Mouse (Mus musculus): ENCODE results near the gene Kcnc3. TPM values are rescaled to one million over a fixed set of nuclear protein-coding genes. Genes with fewer than 3 reads are reported as not detected.

The Kcnc3 gene
- polyA plus RNA-seq, 1 experiment from 2014 or later: 0.05 TPM

DNA sequence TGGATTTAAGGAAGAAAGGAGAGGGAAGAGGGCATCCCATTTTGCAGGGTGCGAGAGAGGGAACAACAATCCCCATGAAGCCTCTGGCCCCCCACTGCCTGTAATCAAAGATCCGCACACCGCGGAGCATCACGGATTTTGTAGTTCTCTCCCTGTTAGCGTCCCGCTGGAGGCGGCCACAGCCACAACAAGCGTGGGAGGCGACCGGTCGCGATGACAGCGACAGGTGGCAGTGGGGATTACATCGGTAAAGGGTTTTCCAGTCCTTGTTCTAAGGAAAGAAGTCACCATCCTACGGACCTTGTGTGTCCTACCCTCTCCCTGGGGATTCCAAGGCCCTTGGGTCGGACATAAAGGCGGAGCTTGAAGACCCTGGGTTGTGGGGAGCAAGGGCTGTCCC is 3.5 kb upstream of the Kcnc3 start:
- Histone ChIP-seq H3K4me1 (replicated peaks) (peaks cover 25% of the 10 kb centered on the region), H3K9ac (no peak overlapping the region), H3K4me2 (no peak overlapping the region), H3K36me3 (replicated peaks) (no peaks in the 10 kb centered on the region), H3K9me3 (replicated peaks) (no peaks in the 10 kb centered on the region), H3K27me3 (peaks cover 91% of the 10 kb centered on the region), H3K27ac (replicated peaks) (no peak overlapping the region), H3K4me3 (replicated peaks) (no peak overlapping the region)
- ATAC-seq (ENCODE audit: insufficient read depth): no peak
- WGBS (ENCODE audit: insufficient replicate concordance): 1% methylated on average over 18 of the region's 18 CpGs

- no peak for ATAC-seq (ENCODE audit: insufficient read depth)
- Histone ChIP-seq H3K9ac (no peak overlapping the region), H3K4me3 (replicated peaks) (no peak overlapping the region), H3K4me2 (no peak overlapping the region), H3K27me3 (peaks cover 92% of the 10 kb centered on the region), H3K27ac (replicated peaks) (no peak overlapping the region), H3K4me1 (replicated peaks) (peaks cover 25% of the 10 kb centered on the region), H3K36me3 (replicated peaks) (no peaks in the 10 kb centered on the region), H3K9me3 (replicated peaks) (no peaks in the 10 kb centered on the region)
- WGBS (ENCODE audit: insufficient replicate concordance): 29% methylated on average over 6 of the region's 6 CpGs
These were observed 2.8 kb upstream of the Kcnc3 start for GRCm38 (mm10) chr7:44587676-44588075.

DNA sequence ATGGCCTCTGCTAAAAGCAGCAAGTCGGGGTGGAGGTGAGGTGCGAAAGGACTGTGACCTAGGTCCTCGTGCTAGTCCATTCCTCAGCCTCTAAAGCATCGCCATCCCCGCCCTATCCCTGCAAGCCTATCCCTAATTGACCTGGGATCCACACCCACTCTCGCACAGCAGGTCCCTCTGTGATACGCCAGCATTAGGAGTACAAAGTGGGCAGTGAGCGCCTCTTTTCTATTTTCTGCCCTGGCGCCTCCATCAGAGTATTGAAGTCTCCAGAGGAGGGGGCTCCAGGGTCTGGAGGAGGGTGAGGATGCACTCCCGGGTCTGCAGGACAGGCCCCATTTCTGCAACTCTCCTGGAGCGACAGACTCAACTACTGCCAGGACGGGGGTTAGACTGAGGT is 2.1 kb upstream of the Kcnc3 start:
- H3K27me3 ChIP-seq: peaks cover 92% of the 10 kb centered on the region
- ATAC-seq (ENCODE audit: insufficient read depth): no peak
- H3K4me3 ChIP-seq (replicated peaks): no peak overlapping the region
- H3K36me3 ChIP-seq (replicated peaks): no peaks in the 10 kb centered on the region
- H3K4me1 ChIP-seq (replicated peaks): peaks cover 25% of the 10 kb centered on the region
- no peak overlapping the region for H3K27ac ChIP-seq (replicated peaks)
- no peaks in the 10 kb centered on the region for H3K9me3 ChIP-seq (replicated peaks)
- H3K4me2 ChIP-seq: peak overlapping the region; percentile 58; the same call in 1 of the 2 replicates
- no peak overlapping the region for H3K9ac ChIP-seq
- WGBS (ENCODE audit: insufficient replicate concordance): 4% methylated on average over 12 of the region's 12 CpGs

- 2% methylated on average over 33 of the region's 33 CpGs for WGBS (ENCODE audit: insufficient replicate concordance)
- Histone ChIP-seq H3K4me3 (replicated peaks) (peak overlapping the region; percentile 42), H3K4me1 (replicated peaks) (peaks cover 25% of the 10 kb centered on the region), H3K9me3 (replicated peaks) (no peaks in the 10 kb centered on the region), H3K27me3 (peaks cover 100% of the 10 kb centered on the region), H3K27ac (replicated peaks) (no peak overlapping the region), H3K9ac (no peak overlapping the region), H3K36me3 (replicated peaks) (no peaks in the 10 kb centered on the region), H3K4me2 (peak overlapping the region; percentile 58)
- ATAC-seq (ENCODE audit: insufficient read depth): no peak
These were observed 1.3 kb upstream of the Kcnc3 start for GRCm38 (mm10) chr7:44589149-44589548.

- Histone ChIP-seq H3K9me3 (replicated peaks) (no peaks in the 10 kb centered on the region), H3K9ac (no peak overlapping the region), H3K4me3 (replicated peaks) (peak overlapping the region; percentile 15; the same call in 1 of the 2 replicates), H3K27ac (replicated peaks) (no peak overlapping the region), H3K4me1 (replicated peaks) (peaks cover 25% of the 10 kb centered on the region), H3K27me3 (peaks cover 94% of the 10 kb centered on the region), H3K36me3 (replicated peaks) (no peaks in the 10 kb centered on the region), H3K4me2 (peak overlapping the region; percentile 76)
- WGBS (ENCODE audit: insufficient replicate concordance): 5% methylated on average over 13 of the region's 13 CpGs
- ATAC-seq (ENCODE audit: insufficient read depth): no peak
These were observed 518 bp upstream of the Kcnc3 start for GRCm38 (mm10) chr7:44589946-44590345.

GRCm38 (mm10) chr7:44591348-44592116 is 1.1 kb downstream of the Kcnc3 start:
- H3K36me3 ChIP-seq (replicated peaks): no peaks in the 10 kb centered on the region
- H3K4me3 ChIP-seq (replicated peaks): peak overlapping the region; percentile 52
- H3K27me3 ChIP-seq: peaks cover 79% of the 10 kb centered on the region
- H3K4me1 ChIP-seq (replicated peaks): peaks cover 25% of the 10 kb centered on the region
- WGBS (ENCODE audit: insufficient replicate concordance): 1% methylated on average over 60 of the region's 60 CpGs
- peak overlapping the region; percentile 76 for H3K4me2 ChIP-seq
- H3K9me3 ChIP-seq (replicated peaks): no peaks in the 10 kb centered on the region
- H3K27ac ChIP-seq (replicated peaks): no peak overlapping the region
- no peak for ATAC-seq (ENCODE audit: insufficient read depth)
- H3K9ac ChIP-seq: no peak overlapping the region

GRCm38 (mm10) chr7:44593051-44593450 is 2.6 kb downstream of the Kcnc3 start:
- WGBS (ENCODE audit: insufficient replicate concordance): 5% methylated on average over 15 of the region's 15 CpGs
- no peak for ATAC-seq (ENCODE audit: insufficient read depth)
- Histone ChIP-seq H3K9me3 (replicated peaks) (no peaks in the 10 kb centered on the region), H3K4me2 (no peak overlapping the region), H3K9ac (no peak overlapping the region), H3K27ac (replicated peaks) (no peak overlapping the region), H3K36me3 (replicated peaks) (no peaks in the 10 kb centered on the region), H3K4me1 (replicated peaks) (peaks cover 25% of the 10 kb centered on the region), H3K27me3 (peaks cover 63% of the 10 kb centered on the region), H3K4me3 (replicated peaks) (no peak overlapping the region)

GRCm38 (mm10) chr7:44593775-44594174 is 3.3 kb downstream of the Kcnc3 start:
- peaks cover 56% of the 10 kb centered on the region for H3K27me3 ChIP-seq
- ATAC-seq (ENCODE audit: insufficient read depth): no peak

GRCm38 (mm10) chr7:44594291-44594690 is 3.8 kb downstream of the Kcnc3 start:
- H3K9me3 ChIP-seq (replicated peaks): no peaks in the 10 kb centered on the region
- no peaks in the 10 kb centered on the region for H3K36me3 ChIP-seq (replicated peaks)
- peaks cover 16% of the 10 kb centered on the region for H3K4me1 ChIP-seq (replicated peaks)
- no peak overlapping the region for H3K4me2 ChIP-seq
- no peak for ATAC-seq (ENCODE audit: insufficient read depth)
- H3K27me3 ChIP-seq: peaks cover 51% of the 10 kb centered on the region
- no peak overlapping the region for H3K27ac ChIP-seq (replicated peaks)
- 67% methylated on average over 6 of the region's 6 CpGs for WGBS (ENCODE audit: insufficient replicate concordance)
- H3K9ac ChIP-seq: no peak overlapping the region
- H3K4me3 ChIP-seq (replicated peaks): no peak overlapping the region

More at GRCm38 (mm10) chr7:44593775-44594174, 3.3 kb downstream of the Kcnc3 start:
- no peak overlapping the region for H3K4me3 ChIP-seq (replicated peaks)
- no peaks in the 10 kb centered on the region for H3K36me3 ChIP-seq (replicated peaks)
- 2% methylated on average over 22 of the region's 22 CpGs for WGBS (ENCODE audit: insufficient replicate concordance)
- peaks cover 20% of the 10 kb centered on the region for H3K4me1 ChIP-seq (replicated peaks)
- H3K9ac ChIP-seq: no peak overlapping the region
- H3K4me2 ChIP-seq: no peak overlapping the region
- no peaks in the 10 kb centered on the region for H3K9me3 ChIP-seq (replicated peaks)
- no peak overlapping the region for H3K27ac ChIP-seq (replicated peaks)

DNA sequence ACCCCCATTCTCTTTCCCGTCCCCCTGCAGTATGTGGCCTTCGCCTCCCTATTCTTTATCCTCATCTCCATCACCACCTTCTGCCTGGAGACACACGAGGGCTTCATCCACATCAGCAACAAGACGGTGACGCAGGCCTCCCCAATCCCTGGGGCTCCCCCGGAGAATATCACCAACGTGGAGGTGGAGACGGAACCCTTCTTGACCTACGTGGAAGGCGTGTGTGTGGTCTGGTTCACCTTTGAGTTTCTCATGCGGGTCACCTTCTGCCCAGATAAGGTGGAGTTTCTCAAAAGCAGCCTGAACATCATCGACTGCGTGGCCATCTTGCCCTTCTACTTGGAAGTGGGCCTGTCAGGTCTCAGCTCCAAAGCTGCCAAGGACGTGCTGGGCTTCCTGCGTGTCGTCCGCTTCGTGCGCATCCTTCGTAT is 4.7 kb downstream of the Kcnc3 start:
- H3K4me2 ChIP-seq: no peak overlapping the region
- no peak overlapping the region for H3K9ac ChIP-seq
- no peaks in the 10 kb centered on the region for H3K36me3 ChIP-seq (replicated peaks)
- H3K27me3 ChIP-seq: peaks cover 44% of the 10 kb centered on the region
- peaks cover 13% of the 10 kb centered on the region for H3K4me1 ChIP-seq (replicated peaks)
- no peaks in the 10 kb centered on the region for H3K9me3 ChIP-seq (replicated peaks)
- ATAC-seq (ENCODE audit: insufficient read depth): no peak
- 74% methylated on average over 20 of the region's 20 CpGs for WGBS (ENCODE audit: insufficient replicate concordance)
- H3K27ac ChIP-seq (replicated peaks): no peak overlapping the region
- no peak overlapping the region for H3K4me3 ChIP-seq (replicated peaks)

- H3K4me1 ChIP-seq (replicated peaks): peaks cover 8% of the 10 kb centered on the region
- no peak overlapping the region for H3K4me3 ChIP-seq (replicated peaks)
- 68% methylated on average over 6 of the region's 6 CpGs for WGBS (ENCODE audit: insufficient replicate concordance)
- no peak overlapping the region for H3K4me2 ChIP-seq
- H3K9ac ChIP-seq: no peak overlapping the region
- H3K27ac ChIP-seq (replicated peaks): no peak overlapping the region
- H3K36me3 ChIP-seq (replicated peaks): no peaks in the 10 kb centered on the region
- no peak for ATAC-seq (ENCODE audit: insufficient read depth)
- H3K9me3 ChIP-seq (replicated peaks): no peaks in the 10 kb centered on the region
- peaks cover 44% of the 10 kb centered on the region for H3K27me3 ChIP-seq
These were observed 5.6 kb downstream of the Kcnc3 start for GRCm38 (mm10) chr7:44596051-44596450.
